Mouse (Mus musculus) left cerebral cortex, adult 8-10 months (tissue): ENCODE data around the gene Atp1b2. TPM values are rescaled to one million over a fixed set of nuclear protein-coding genes. Genes with fewer than 3 reads are reported as not detected.

ENCODE experiments used
- DNase-seq, 2 experiments: peaks; one replicate each; pipeline ENCODE4 v3.0.0; 2022; ENCODE audit warnings: low spot score in 2 of 2
- total RNA-seq, 4 experiments: library from RNA; stranded (reverse); gene quantifications; 2 replicates each; pipeline ENCODE4 v1.2.4; 2022

Gene Atp1b2
- total RNA-seq, 4 experiments from 2014 or later, result 400 to 455 (median 419) TPM

GRCm38 (mm10) chr11:69580572-69581146 lies 25.1 kb downstream of the Atp1b2 start:
- no peak for DNase-seq

DNA sequence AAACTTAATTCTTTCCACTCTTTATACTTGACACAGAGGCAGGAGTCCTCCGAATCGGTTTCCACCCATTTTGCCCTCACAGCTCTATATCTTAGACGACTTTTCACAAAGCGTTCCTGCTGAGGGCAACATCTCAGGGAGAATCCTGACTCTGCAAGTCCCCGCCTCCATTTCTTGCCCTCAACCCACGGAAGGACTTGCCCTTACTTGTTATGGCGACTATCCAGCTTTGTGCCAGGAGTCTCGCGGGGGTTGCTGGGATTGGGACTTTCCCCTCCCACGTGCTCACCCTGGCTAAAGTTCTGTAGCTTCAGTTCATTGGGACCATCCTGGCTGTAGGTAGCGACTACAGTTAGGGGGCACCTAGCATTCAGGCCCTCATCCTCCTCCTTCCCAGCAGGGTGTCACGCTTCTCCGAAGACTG lies 25.6 kb downstream of the Atp1b2 start, which contains the start of the genes Wrap53 and Trp53:
Gene Wrap53 (minus strand): TSS at position 165 of the 424 bp plus-strand sequence.
Gene Trp53 (plus strand): TSS at position 269 of the 424 bp plus-strand sequence.
- peak; percentile 77 to 91 for DNase-seq

GRCm38 (mm10) chr11:69579128-69580017 lies 26.4 kb downstream of the Atp1b2 start:
- DNase-seq, result peak; percentile 97

DNA sequence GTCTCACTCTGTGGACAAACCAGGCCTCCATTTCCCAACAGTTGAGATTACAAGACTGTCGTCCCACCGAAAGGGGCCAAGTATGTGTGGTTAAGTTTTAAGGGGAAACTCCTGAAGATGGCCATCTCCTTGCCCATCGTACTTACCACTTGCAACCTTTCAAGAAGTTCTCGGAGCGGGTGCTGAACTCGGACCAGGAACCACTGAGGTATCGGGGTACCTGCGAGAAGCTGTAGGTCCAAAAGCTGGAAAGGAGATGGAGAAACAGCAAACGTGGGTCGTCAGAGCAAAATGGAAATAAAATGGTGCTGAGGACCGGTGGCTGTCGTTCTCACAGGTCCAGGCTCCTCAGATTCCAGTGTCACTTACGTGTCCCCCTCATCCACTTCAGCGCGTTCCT lies 27.4 kb downstream of the Atp1b2 start:
- no peak for DNase-seq

- DNase-seq, result no peak
These were observed 29.4 kb downstream of the Atp1b2 start for GRCm38 (mm10) chr11:69576307-69576706.

GRCm38 (mm10) chr11:69575220-69575619 lies 30.5 kb downstream of the Atp1b2 start:
- DNase-seq, result no peak

DNA sequence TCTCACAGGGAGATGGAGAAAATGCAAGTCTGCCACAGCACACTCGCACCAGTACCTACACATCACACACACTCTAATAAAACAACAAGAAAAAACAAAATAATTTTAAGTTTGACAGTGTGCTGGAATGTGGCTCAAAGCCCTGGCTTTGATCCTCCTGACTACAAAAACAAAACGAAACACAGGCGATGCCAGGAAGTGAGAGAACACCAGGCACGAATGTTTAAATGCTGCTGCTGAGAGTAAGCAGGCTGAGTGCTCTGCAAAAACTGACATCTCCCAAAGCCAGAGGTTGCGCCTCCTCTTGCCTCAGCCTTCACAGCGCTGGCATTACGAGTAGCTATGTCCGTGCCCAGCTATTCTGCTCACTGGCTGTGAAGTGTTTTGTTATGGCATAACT lies 40.6 kb downstream of the Atp1b2 start:
- no peak for DNase-seq

DNA sequence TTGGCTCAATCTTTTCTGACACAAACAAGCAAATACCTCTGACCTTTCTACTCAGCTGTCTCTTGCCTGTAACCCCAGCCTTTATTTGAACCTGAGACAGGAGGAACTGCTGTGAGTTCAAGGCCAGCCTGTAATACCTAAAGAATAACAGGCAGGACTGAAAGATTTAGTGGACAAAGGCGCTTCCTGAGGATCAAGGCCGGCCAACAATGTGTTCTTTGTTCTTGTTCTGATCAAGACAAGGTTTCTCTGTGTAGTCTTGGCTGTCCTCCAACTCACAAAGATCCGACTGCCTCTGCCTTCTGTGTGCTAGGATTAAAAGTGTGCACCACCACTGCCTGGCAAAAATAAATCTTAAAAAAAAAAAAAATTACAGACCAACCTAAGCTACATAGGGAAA lies 41.4 kb downstream of the Atp1b2 start:
- no peak for DNase-seq

DNA sequence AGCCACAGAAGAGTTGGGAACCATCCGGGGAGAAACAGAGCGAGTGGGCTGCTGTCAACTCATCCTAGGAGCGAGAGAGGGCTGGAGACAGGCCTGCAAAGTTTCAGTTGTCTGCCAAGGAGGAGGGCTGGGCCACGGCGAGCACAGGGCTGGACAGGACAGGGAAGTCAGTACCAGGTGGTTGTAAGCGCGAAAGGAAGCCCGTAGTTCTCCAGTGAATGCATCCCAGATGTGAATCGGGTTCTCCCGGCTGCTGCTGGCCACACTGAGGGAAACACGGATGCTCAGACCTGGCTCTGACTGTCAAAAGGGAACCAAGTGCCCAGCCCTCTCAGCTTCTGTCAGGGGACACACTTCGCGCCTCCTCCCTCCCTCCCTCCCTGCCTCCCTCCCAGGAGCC lies 42.4 kb downstream of the Atp1b2 start:
- DNase-seq, result no peak

DNA sequence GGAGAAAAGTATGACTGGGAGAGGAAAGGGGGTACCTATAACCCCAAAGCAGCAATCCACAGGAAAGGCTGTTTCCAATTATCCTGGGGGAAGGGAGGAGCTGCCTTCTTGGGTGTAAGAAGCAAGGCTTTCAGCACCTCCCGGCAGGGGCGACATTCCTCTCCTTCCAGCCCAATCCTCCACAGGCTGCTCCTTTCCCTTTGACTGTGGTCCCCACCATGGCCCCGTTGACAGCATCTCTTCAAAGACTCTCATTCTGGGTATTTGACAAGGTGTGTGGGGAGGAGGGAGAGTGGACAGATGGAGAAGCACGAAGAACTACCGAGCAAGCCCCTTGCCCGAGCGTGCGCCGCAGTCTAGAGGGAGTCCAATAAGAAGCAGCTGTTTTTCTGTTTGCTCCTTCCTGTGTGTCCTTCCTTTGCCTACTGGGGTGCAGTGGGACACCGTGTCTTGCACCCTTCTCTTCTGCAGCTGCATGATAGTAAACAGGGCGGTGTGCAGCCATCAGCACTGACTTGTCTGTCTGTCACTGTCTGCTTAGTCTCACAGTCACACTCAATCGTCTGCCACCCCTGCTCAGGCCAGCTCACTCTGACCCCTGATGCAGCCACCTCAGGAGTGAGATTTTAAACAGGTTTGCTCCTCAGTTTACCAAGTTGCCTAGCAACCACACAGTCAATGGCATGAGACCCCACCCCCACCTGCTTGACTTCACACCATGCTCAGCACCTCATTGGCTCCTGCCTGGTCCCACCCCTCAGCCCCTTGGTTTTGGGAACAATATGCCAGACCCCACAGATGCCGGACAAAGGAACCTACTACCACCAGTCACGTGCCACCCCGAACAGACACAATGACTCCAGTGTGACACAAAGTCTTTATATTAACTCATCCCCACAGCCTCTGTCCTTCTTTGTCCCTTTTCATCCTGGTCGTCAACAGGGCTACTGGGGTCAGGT lies 44.6 kb downstream of the Atp1b2 start:
- DNase-seq, result peak in 1 of 2 experiments; percentile 66

DNA sequence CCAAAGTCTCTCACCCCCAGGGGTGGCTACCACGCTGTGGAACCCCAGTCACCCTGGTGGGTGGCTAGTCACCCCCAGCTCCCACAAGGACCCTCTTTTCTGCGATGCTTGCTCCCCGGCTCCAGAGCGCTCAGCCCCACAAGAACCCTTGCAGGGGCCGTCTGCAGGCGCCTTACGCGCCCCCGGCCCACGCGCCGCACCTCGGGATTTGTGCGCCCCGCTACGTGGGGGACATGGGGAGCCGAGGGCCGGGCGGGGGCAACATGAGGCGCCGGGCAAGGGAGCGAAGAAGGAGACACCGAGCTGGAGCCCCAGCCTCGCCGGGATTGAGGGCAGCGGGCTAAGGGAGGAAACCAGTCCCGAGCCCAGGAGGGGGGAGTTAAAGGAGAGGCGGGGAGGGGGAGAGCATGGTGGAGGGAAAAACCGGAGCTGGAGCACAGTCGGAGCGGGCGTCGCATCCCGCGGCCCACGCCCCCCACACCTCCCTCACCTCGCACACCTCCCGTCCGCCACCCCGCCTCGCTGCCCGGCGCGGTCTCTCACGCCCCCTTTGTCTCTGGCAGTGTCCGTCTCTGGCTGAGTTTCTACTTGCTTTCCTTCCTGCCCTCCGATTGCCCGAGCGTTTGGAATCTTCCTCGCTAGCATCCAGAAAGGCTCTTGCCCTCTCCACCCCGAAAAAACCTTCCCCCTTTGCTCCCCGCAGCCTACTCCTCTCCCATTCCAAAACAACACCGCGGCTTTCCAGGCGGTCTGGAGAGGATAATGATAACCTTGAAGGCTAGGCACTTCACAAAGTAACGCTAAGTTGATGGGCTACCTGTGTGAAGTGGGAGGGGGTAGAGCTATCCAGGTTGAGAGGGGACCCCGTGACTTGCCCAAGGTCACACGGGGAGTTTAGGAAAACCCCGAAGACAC lies 45.6 kb downstream of the Atp1b2 start, which contains the start of gene Efnb3:
Gene Efnb3 (minus strand): TSS at position 355 of the 915 bp plus-strand sequence.
- no peak for DNase-seq

DNA sequence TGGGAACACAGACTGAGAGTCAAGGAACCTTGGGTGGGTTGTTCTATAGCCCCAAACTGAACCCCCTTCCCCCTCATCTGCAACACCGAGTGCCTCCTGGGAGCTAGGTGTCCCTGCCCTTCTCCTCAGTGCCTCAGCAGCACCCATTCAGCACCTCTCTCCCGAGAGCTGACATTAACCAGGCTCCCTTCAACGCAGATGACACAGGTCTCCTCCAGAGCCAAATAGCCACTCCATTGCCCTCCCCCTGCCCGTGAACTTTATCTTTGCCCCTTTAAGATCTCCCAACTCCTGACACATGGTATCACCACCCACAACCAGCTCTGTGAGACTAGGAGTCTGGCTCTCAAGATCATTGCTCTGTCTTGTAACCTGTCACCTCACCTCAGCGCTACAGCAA lies 46.6 kb downstream of the Atp1b2 start:
- DNase-seq, result no peak

DNA sequence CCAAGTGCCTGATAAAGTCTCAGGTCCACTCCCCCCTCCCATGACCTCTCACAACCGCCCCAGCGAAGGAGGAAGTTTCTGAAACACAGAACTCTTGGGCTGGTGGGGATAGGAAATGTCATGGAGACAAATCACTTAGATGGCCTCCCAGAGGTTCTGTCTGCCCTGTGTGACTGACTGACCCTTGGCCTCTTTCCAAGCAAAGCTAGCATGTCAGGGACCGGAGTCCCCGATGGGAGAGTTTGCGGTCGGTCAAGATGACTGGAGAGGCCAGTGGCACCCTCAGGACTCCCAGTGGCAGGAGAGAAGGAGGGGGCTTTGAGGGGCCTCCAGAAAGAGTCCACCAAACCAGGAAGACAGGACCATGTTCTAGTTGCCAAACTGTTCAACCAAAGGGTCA lies 47.0 kb downstream of the Atp1b2 start:
- no peak for DNase-seq

GRCm38 (mm10) chr11:69557381-69557958 lies 48.3 kb downstream of the Atp1b2 start:
- peak in 1 of 2 experiments; percentile 63 for DNase-seq

DNA sequence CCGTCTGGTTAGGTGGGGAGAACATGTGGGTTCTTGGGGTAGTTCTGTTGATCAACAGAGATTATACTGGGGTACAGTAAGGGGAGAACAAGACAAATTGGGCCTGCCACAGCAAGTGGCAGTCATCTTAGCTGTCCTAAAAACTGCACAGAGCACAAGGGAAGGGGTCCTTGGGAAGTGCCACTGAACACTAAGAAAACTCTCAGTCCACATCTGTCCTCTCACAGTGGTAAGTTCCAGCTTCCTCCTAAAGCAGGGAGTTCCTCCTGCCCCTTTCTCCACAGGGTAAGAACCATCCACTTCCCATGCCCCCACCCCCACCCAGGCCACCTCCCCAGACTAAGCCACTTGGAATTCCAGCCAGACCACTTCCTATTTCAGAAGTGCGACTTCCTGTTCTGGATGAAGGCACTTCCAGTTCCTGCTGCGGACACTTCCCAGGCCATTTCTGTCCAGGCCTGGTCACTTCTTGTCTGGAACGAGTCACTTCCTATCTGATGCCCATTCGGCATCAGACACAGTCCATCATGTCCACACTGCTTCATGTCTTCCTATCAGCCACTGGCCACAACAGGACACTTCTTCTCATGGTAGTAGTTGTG lies 51.1 kb downstream of the Atp1b2 start:
- no peak for DNase-seq

DNA sequence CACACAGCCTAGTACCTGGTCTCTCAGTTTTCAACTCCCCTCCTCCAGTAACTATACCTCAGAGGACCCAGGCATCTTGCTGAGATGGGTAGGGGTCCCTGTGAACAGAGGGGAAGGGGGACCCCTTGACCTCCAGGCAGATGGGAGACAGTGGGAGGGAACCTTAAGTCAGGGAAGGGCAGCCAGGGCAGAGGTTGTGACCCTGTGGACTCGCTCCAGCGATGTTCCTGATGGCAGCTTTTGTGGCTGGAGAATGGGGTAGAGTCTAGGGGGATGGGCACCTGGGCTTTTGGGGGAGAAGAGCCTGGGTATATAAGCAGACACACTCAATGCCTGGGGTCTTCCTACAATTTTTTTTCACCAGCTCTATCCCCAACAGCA lies 52.4 kb downstream of the Atp1b2 start:
- DNase-seq, result no peak

- peak in 1 of 2 experiments; percentile 59 for DNase-seq
These were observed 53.0 kb downstream of the Atp1b2 start for GRCm38 (mm10) chr11:69552622-69553340.

DNA sequence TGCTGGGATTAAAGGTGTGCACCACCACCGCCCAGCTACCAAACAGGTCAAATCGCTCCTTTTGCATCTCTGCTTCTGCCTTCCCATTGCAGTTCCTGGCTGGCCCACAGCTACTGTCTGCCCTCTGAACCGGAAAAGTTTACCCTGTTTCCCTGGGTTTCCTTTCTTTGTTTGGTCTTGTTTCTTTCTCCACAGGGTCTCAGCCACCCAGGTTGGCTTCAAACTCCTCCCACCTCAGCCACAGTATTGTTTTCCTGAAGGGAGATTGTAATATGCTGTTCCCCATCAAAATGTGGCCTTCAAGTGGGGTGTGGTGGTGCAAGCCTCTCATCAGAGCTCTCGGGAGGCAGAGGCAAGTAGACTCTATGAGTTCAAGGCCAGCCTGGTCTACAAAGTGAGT lies 54.4 kb downstream of the Atp1b2 start:
- no peak for DNase-seq
